Mouse (Mus musculus) midbrain, embryonic 14.5 days (tissue): ENCODE measurements around the gene Slc40a1. TPM values are rescaled to one million over a fixed set of nuclear protein-coding genes. Genes with fewer than 3 reads are reported as not detected.

Source experiments
- ATAC-seq: fragments of 200-750 bp; cut with Nextera tagmentation; 2 replicates; pipeline ENCODE4 v1.8.0; 2017; ENCODE audit warnings: moderate number of reproducible peaks, moderate library complexity; ENCODE audit not compliant: low FRiP score, low TSS enrichment
- DNase-seq: peaks from one replicate; pipeline ENCODE4 v3.0.0-alpha.2; 2015
- H3K27ac ChIP-seq: fragments of 300-500 bp; sonication (generic); replicated peaks from 2 replicates; pipeline ENCODE4 v1.5.1; 2014; ENCODE audit warnings: mild to moderate bottlenecking, low read depth, low read length, moderate library complexity
- H3K27me3 ChIP-seq: fragments of 300-500 bp; sonication (generic); 2 replicates; pipeline ENCODE4 v1.6.1; 2014; ENCODE audit warnings: low read length, control low read depth, mixed read lengths; ENCODE audit not compliant: control insufficient read depth, insufficient read depth
- H3K36me3 ChIP-seq: fragments of 300-500 bp; sonication (generic); 2 replicates; pipeline ENCODE4 v1.6.1; 2014; ENCODE audit warnings: low read length, control low read depth; ENCODE audit not compliant: control insufficient read depth, insufficient read depth
- H3K4me1 ChIP-seq: fragments of 300-500 bp; sonication (generic); 2 replicates; pipeline ENCODE4 v1.6.1; 2014; ENCODE audit warnings: mild to moderate bottlenecking, antibody characterized with exemption, low read length, control low read depth; ENCODE audit not compliant: control insufficient read depth, insufficient read depth
- H3K4me2 ChIP-seq: fragments of 300-500 bp; sonication (generic); 2 replicates; pipeline ENCODE4 v1.6.1; 2014; ENCODE audit warnings: mild to moderate bottlenecking, low read length, moderate library complexity
- H3K4me3 ChIP-seq: fragments of 300-500 bp; sonication (generic); replicated peaks from 2 replicates; pipeline ENCODE4 v1.5.1; 2014; ENCODE audit warnings: low read depth, low read length
- H3K9ac ChIP-seq: fragments of 300-500 bp; sonication (generic); replicated peaks from 2 replicates; pipeline ENCODE4 v1.6.1; 2014; ENCODE audit warnings: mild to moderate bottlenecking, low read length, moderate library complexity
- H3K9me3 ChIP-seq: fragments of 300-500 bp; sonication (generic); 2 replicates; pipeline ENCODE4 v1.6.1; 2016; ENCODE audit warnings: low read length, control low read depth, mixed read lengths; ENCODE audit not compliant: control insufficient read depth
- WGBS: fragments of 180-500 bp; shearing (Covaris S2); extraction: QIAGEN DNeasy Blood & Tissue Kit; methylation state at CpG from one replicate; pipeline ENCODE4 v1.1.7; 2014; 5-methylcytosine and 5-hydroxymethylcytosine counted together
- polyA plus RNA-seq: library from polyadenylated mRNA; unstranded; fragments of >200 nt; fragmentation: Nextera tagmentation; extraction: Ambion mirVana; gene quantifications from 2 replicates; pipeline ENCODE4 v1.2.1, GENCODE M21; 2014

The Slc40a1 gene
- polyA plus RNA-seq, 1 experiment from 2014 or later, result 37.1 TPM

GRCm38 (mm10) chr1:45924516-45924915 is 1.8 kb downstream of the Slc40a1 start:
- H3K4me3 ChIP-seq, result peak overlapping the region; percentile 54
- DNase-seq, result no peak
- no peak for ATAC-seq
- peaks cover 10% of the 10 kb centered on the region; the same call in 1 of the 2 replicates for H3K27me3 ChIP-seq
- H3K9me3 ChIP-seq, result no peaks in the 10 kb centered on the region
- H3K4me2 ChIP-seq, result peak overlapping the region; percentile 72
- no peaks in the 10 kb centered on the region for H3K36me3 ChIP-seq
- H3K27ac ChIP-seq, result no peak overlapping the region
- H3K9ac ChIP-seq, result no peak overlapping the region
- 74% methylated on average over 7 of the region's 7 CpGs for WGBS
- peaks cover 3% of the 10 kb centered on the region; the same call in 1 of the 2 replicates for H3K4me1 ChIP-seq

- no peaks in the 10 kb centered on the region for H3K36me3 ChIP-seq
- WGBS, result 81% methylated on average over 4 of the region's 4 CpGs
Observed at GRCm38 (mm10) chr1:45923306-45923705, 3.0 kb downstream of the Slc40a1 start.

GRCm38 (mm10) chr1:45920703-45921102 is 5.6 kb downstream of the Slc40a1 start:
- ATAC-seq (no peak), DNase-seq (no peak)
- no peak overlapping the region for H3K9ac ChIP-seq
- no peak overlapping the region for H3K27ac ChIP-seq
- H3K4me2 ChIP-seq, result no peak overlapping the region
- WGBS, result 89% methylated on average over 3 of the region's 3 CpGs
- no peaks in the 10 kb centered on the region for H3K27me3 ChIP-seq
- no peaks in the 10 kb centered on the region for H3K9me3 ChIP-seq
- no peak overlapping the region for H3K4me3 ChIP-seq
- peaks cover 3% of the 10 kb centered on the region; the same call in 1 of the 2 replicates for H3K4me1 ChIP-seq
- no peaks in the 10 kb centered on the region for H3K36me3 ChIP-seq

More at GRCm38 (mm10) chr1:45923306-45923705, 3.0 kb downstream of the Slc40a1 start:
- H3K9me3 ChIP-seq, result no peaks in the 10 kb centered on the region
- no peak for DNase-seq
- peaks cover 10% of the 10 kb centered on the region; the same call in 1 of the 2 replicates for H3K27me3 ChIP-seq
- H3K27ac ChIP-seq, result no peak overlapping the region
- peaks cover 3% of the 10 kb centered on the region; the same call in 1 of the 2 replicates for H3K4me1 ChIP-seq
- no peak overlapping the region for H3K4me2 ChIP-seq
- H3K4me3 ChIP-seq, result no peak overlapping the region
- no peak overlapping the region for H3K9ac ChIP-seq
- no peak for ATAC-seq

- Histone ChIP-seq H3K9me3 (no peaks in the 10 kb centered on the region), H3K36me3 (no peaks in the 10 kb centered on the region), H3K4me2 (no peak overlapping the region), H3K9ac (no peak overlapping the region), H3K27ac (no peak overlapping the region), H3K27me3 (no peaks in the 10 kb centered on the region), H3K4me1 (no peaks in the 10 kb centered on the region), H3K4me3 (no peak overlapping the region)
- 97% methylated on average over 1 of the region's 1 CpGs for WGBS
- ATAC-seq (no peak), DNase-seq (no peak)
Observed at GRCm38 (mm10) chr1:45919752-45920151, 6.6 kb downstream of the Slc40a1 start.

GRCm38 (mm10) chr1:45917136-45917803 is 9.1 kb downstream of the Slc40a1 start:
- no peak overlapping the region for H3K9ac ChIP-seq
- no peaks in the 10 kb centered on the region for H3K27me3 ChIP-seq
- H3K4me2 ChIP-seq, result no peak overlapping the region
- no peaks in the 10 kb centered on the region for H3K36me3 ChIP-seq
- no peak overlapping the region for H3K27ac ChIP-seq
- H3K4me3 ChIP-seq, result no peak overlapping the region
- H3K9me3 ChIP-seq, result no peaks in the 10 kb centered on the region
- ATAC-seq (no peak), DNase-seq (no peak)
- no peaks in the 10 kb centered on the region for H3K4me1 ChIP-seq
- WGBS, result 92% methylated on average over 4 of the region's 4 CpGs

DNA sequence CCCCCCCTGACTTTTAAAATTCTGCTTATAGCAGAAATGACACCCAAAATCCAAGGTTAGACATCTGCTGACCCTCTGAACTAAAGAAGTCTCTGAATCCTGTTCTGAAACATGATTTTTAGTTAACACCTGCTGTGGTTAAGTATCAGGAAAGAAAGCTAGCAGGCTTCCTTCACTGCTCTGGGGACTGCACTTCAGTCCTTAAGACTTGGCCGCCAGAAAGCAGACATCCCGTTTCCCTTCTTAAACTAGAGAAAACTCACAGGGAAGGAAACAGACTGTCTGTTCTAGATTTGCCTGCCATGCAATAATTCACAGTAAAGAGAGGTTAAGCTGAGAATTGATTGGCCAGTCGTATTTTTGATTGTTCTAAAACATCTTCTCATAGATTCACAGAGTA is 10.1 kb downstream of the Slc40a1 start:
- H3K27ac ChIP-seq, result no peak overlapping the region
- no peak overlapping the region for H3K4me3 ChIP-seq
- H3K27me3 ChIP-seq, result no peaks in the 10 kb centered on the region
- no peak for ATAC-seq
- no peak for DNase-seq
- no peaks in the 10 kb centered on the region for H3K36me3 ChIP-seq
- H3K4me1 ChIP-seq, result no peaks in the 10 kb centered on the region
- no peak overlapping the region for H3K9ac ChIP-seq
- H3K9me3 ChIP-seq, result no peaks in the 10 kb centered on the region
- no peak overlapping the region for H3K4me2 ChIP-seq
- WGBS, result 85% methylated on average over 3 of the region's 3 CpGs

DNA sequence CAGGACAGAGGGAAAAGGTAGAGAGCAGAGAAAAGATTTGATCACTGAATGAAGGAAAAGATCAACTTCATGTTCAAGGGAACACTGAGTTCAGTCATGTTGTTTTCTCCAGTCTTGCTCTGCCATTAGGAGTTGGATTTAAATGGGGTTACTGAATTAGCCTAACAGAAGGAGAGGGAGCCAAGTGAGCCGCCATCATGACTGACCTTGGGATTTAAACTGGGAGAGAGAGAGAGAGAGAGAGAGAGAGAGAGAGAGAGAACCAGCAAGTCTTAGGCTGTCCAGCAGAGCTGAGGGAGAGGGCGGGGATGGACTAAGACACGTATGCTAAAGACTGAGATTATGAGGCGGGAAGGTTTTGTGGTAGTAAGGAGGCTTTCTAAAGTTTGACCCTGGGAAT is 12.1 kb downstream of the Slc40a1 start:
- Histone ChIP-seq H3K36me3 (no peaks in the 10 kb centered on the region), H3K9me3 (no peaks in the 10 kb centered on the region), H3K4me1 (no peaks in the 10 kb centered on the region), H3K4me2 (no peak overlapping the region), H3K27me3 (no peaks in the 10 kb centered on the region), H3K4me3 (no peak overlapping the region), H3K9ac (no peak overlapping the region), H3K27ac (no peak overlapping the region)
- ATAC-seq (no peak), DNase-seq (no peak)
- WGBS, result 93% methylated on average over 4 of the region's 4 CpGs

DNA sequence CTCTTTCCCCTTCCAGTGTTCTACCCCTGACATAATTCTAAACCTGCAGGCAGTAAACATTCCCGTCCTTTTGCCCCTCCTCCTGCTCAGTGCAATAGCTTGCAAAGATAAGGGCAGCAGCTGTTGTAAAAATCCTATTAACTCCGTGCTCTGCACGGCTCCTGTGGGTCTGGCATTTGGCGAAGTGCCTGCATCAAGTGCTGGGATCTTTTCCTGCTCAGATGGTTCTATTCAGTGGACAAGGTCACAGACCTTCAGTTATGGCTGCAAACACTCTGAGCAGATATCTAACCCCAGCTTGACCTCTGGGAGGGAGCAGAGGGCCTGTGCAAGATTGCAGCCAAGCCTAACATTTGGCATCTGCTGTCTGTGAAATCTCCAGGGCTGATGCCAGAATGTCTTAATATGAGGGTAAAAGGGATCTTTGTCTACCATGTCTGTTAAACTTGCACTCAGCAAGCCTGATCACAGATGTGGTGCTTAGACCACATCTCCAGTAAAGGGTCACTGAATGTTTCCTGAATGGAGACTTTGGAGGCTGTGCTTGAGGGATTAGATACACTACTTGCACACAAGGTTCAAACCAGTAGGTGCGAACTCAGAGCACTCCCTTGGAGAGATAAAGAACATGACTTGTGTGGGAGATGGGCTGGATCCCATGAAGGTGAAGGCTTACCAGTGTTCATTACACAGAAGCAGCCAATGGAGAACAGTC is 21.1 kb downstream of the Slc40a1 start:
- Histone ChIP-seq H3K4me2 (no peak overlapping the region), H3K9ac (no peak overlapping the region), H3K36me3 (no peaks in the 10 kb centered on the region), H3K4me3 (no peak overlapping the region), H3K4me1 (0 out of 2 replicates have a peak, but pooled peaks cover 3% of the 10 kb centered on the region), H3K27me3 (no peaks in the 10 kb centered on the region), H3K27ac (no peak overlapping the region), H3K9me3 (no peaks in the 10 kb centered on the region)
- ATAC-seq (peak; percentile 79), DNase-seq (peak; percentile 65)
- WGBS, result 12% methylated on average over 5 of the region's 5 CpGs

DNA sequence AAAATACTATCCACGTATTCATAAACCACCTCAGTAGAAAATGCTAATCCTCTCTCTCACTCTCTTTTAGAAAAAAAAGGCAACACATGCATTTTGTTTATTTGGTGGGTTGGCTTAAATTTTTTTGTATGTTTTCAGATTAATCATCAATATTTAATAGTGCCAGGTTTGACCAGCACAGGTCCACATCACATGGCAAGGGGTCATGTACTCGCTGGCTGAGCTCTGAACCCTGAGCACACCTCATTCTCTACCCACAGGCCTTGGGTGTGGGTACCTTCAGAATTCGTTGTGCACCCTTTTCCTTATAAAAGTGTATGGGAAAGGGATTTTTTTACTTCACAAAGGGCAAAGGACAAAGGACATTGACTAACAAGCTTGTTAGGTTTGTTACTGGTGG is 22.2 kb downstream of the Slc40a1 start:
- Histone ChIP-seq H3K9me3 (no peaks in the 10 kb centered on the region), H3K4me1 (0 out of 2 replicates have a peak, but pooled peaks cover 3% of the 10 kb centered on the region), H3K27ac (no peak overlapping the region), H3K4me3 (no peak overlapping the region), H3K9ac (no peak overlapping the region), H3K27me3 (no peaks in the 10 kb centered on the region), H3K36me3 (no peaks in the 10 kb centered on the region), H3K4me2 (no peak overlapping the region)
- DNase-seq (no peak), ATAC-seq (no peak)
- 84% methylated on average over 3 of the region's 3 CpGs for WGBS
